Mouse (Mus musculus): ENCODE measurements around the gene Chd9.

Chd9 gene

GRCm38 (mm10) chr8:90978720-90979119 is 150.6 kb downstream of the Chd9 start:
- no peak for DNase-seq (ENCODE audit: low spot score)

GRCm38 (mm10) chr8:90979295-90979694 is 151.1 kb downstream of the Chd9 start:
- no peak for DNase-seq (ENCODE audit: low spot score)

- no peak for DNase-seq (ENCODE audit: low spot score)
Measured at GRCm38 (mm10) chr8:90982087-90982486, 153.9 kb downstream of the Chd9 start.

GRCm38 (mm10) chr8:91019726-91020125 is 191.6 kb downstream of the Chd9 start:
- DNase-seq (ENCODE audit: low spot score), result peak; percentile 65

- no peak for DNase-seq (ENCODE audit: low spot score)
Measured at GRCm38 (mm10) chr8:91034417-91034816, 206.3 kb downstream of the Chd9 start.

GRCm38 (mm10) chr8:91036905-91037304 is 208.8 kb downstream of the Chd9 start:
- DNase-seq (ENCODE audit: low spot score), result no peak

GRCm38 (mm10) chr8:91038637-91039036 is 210.5 kb downstream of the Chd9 start:
- no peak for DNase-seq (ENCODE audit: low spot score)

GRCm38 (mm10) chr8:91046370-91046769 is 218.2 kb downstream of the Chd9 start:
- DNase-seq (ENCODE audit: low spot score), result no peak

- no peak for DNase-seq (ENCODE audit: low spot score)
Measured at GRCm38 (mm10) chr8:91051037-91051436, 222.9 kb downstream of the Chd9 start.

GRCm38 (mm10) chr8:91054418-91054817 is 226.3 kb downstream of the Chd9 start:
- no peak for DNase-seq (ENCODE audit: low spot score)

- no peak for DNase-seq (ENCODE audit: low spot score)
Measured at GRCm38 (mm10) chr8:91056848-91057247, 228.7 kb downstream of the Chd9 start.

GRCm38 (mm10) chr8:91059086-91059578 is 231.0 kb downstream of the Chd9 start:
- no peak for DNase-seq (ENCODE audit: low spot score)

GRCm38 (mm10) chr8:91059884-91060510 is 231.8 kb downstream of the Chd9 start:
- DNase-seq (ENCODE audit: low spot score), result no peak

GRCm38 (mm10) chr8:91060555-91061471 is 232.7 kb downstream of the Chd9 start:
- DNase-seq (ENCODE audit: low spot score), result peak; percentile 21

- no peak for DNase-seq (ENCODE audit: low spot score)
Measured at GRCm38 (mm10) chr8:91065179-91065578, 237.0 kb downstream of the Chd9 start.

- DNase-seq (ENCODE audit: low spot score), result no peak
Measured at GRCm38 (mm10) chr8:91069407-91069806, 241.3 kb downstream of the Chd9 start.

GRCm38 (mm10) chr8:91069834-91070233 is 241.7 kb downstream of the Chd9 start, which contains the start of gene Rbl2:
Rbl2 (plus strand) TSS chr8:91070057.
- DNase-seq (ENCODE audit: low spot score), result peak; percentile 94

- DNase-seq (ENCODE audit: low spot score), result peak; percentile 92
Measured at GRCm38 (mm10) chr8:91070275-91070859, 242.2 kb downstream of the Chd9 start.

- DNase-seq (ENCODE audit: low spot score), result peak; percentile 16
Measured at GRCm38 (mm10) chr8:91077077-91077867, 249.1 kb downstream of the Chd9 start.

GRCm38 (mm10) chr8:91079678-91080077 is 251.5 kb downstream of the Chd9 start:
- no peak for DNase-seq (ENCODE audit: low spot score)

GRCm38 (mm10) chr8:91081911-91082310 is 253.8 kb downstream of the Chd9 start:
- DNase-seq (ENCODE audit: low spot score), result no peak

GRCm38 (mm10) chr8:91082428-91082827 is 254.3 kb downstream of the Chd9 start:
- peak; percentile 23 for DNase-seq (ENCODE audit: low spot score)

Measured in T-cell, adult 2 months (primary cell).